Mouse (Mus musculus) left cerebral cortex, adult 2 months (tissue): ENCODE results near the gene Esr1. TPM values are rescaled to one million over a fixed set of nuclear protein-coding genes. Genes with fewer than 3 reads are reported as not detected.
A peak's percentile ranks its signal among the peaks of the same experiment; 100 is the strongest.
"Not testable (repeated sequence)": the region's sequence is repeated elsewhere in the genome, so short reads cannot be mapped to it uniquely, and the experiment has no call there.

Source experiments
- DNase-seq, 2 experiments: peaks; one replicate each; pipeline ENCODE4 v3.0.0; 2021 to 2022; ENCODE audit warnings: low spot score in 2 of 2, mixed read lengths in 1 of 2; ENCODE audit errors: extremely low spot score in 1 of 2
- H3K27ac ChIP-seq: fragments of 200-600 bp; 2 replicates; pipeline ENCODE4 v1.8.1; 2022
- H3K4me3 ChIP-seq: fragments of 200-600 bp; 2 replicates; pipeline ENCODE4 v1.8.1; 2022
- CTCF ChIP-seq: fragments of 200-600 bp; IDR thresholded peaks from 2 replicates; pipeline ENCODE4 v1.8.1; 2022; ENCODE audit warnings: antibody characterized with exemption, mild to moderate bottlenecking, moderate library complexity
- intact Hi-C: fragments of 180-260 bp; cut with DNase I; formaldehyde crosslinking; loops from one replicate; pipeline ENCODE4 v1.15.1; 2025
- total RNA-seq, 2 experiments: library from RNA; stranded (reverse); gene quantifications; 2 replicates each; pipeline ENCODE4 v1.2.3; 2021

The Esr1 gene
- total RNA-seq, 2 experiments from 2014 or later = 2.3 to 3.8 TPM

GRCm38 (mm10) chr10:4724851-4725250, 113.5 kb downstream of the Esr1 start:
- intact Hi-C loops = no loop called here
- H3K27ac ChIP-seq = no peak overlapping the region
- no peak for DNase-seq
- peak; percentile 48 for TF ChIP-seq CTCF
- no peak overlapping the region for H3K4me3 ChIP-seq

GRCm38 (mm10) chr10:4726141-4726540, 114.7 kb downstream of the Esr1 start:
- TF ChIP-seq CTCF = no peak
- intact Hi-C loops = no loop called here
- no peak overlapping the region for H3K4me3 ChIP-seq
- DNase-seq = no peak
- no peak overlapping the region for H3K27ac ChIP-seq

- no peak for TF ChIP-seq CTCF
- H3K27ac ChIP-seq = no peak overlapping the region
- DNase-seq = no peak
- H3K4me3 ChIP-seq = no peak overlapping the region
- intact Hi-C loops = no loop called here
Measured at GRCm38 (mm10) chr10:4732328-4732727, 120.9 kb downstream of the Esr1 start.

- no peak for DNase-seq
- no peak for TF ChIP-seq CTCF
- intact Hi-C loops = no loop called here
- Histone ChIP-seq H3K4me3 (no peak overlapping the region), H3K27ac (no peak overlapping the region)
Measured at GRCm38 (mm10) chr10:4733987-4734386, 122.6 kb downstream of the Esr1 start.

- TF ChIP-seq CTCF = no peak
- Histone ChIP-seq H3K27ac (no peak overlapping the region), H3K4me3 (no peak overlapping the region)
- no peak for DNase-seq
- intact Hi-C loops = no loop called here
Measured at GRCm38 (mm10) chr10:4734942-4735341, 123.5 kb downstream of the Esr1 start.

GRCm38 (mm10) chr10:4738311-4738710, 126.9 kb downstream of the Esr1 start:
- Histone ChIP-seq H3K4me3 (no peak overlapping the region), H3K27ac (no peak overlapping the region)
- intact Hi-C loops = no loop called here
- no peak for DNase-seq
- no peak for TF ChIP-seq CTCF

GRCm38 (mm10) chr10:4751091-4751490, 139.7 kb downstream of the Esr1 start:
- intact Hi-C loops, H3K27ac ChIP-seq, H3K4me3 ChIP-seq, DNase-seq: not testable (repeated sequence)

- DNase-seq = no peak
Measured at GRCm38 (mm10) chr10:4752977-4753376, 141.6 kb downstream of the Esr1 start.

GRCm38 (mm10) chr10:4775541-4775940, 164.1 kb downstream of the Esr1 start:
- DNase-seq = no peak
- no peak overlapping the region for H3K27ac ChIP-seq
- intact Hi-C loops = no loop called here
- no peak overlapping the region for H3K4me3 ChIP-seq
- no peak for TF ChIP-seq CTCF

More at GRCm38 (mm10) chr10:4752977-4753376, 141.6 kb downstream of the Esr1 start:
- H3K27ac ChIP-seq = no peak overlapping the region
- no peak overlapping the region for H3K4me3 ChIP-seq
- intact Hi-C loops = no loop called here
- TF ChIP-seq CTCF = no peak

- no peak for TF ChIP-seq CTCF
- intact Hi-C loops = no loop called here
Measured at GRCm38 (mm10) chr10:4776007-4776713, 164.8 kb downstream of the Esr1 start.

GRCm38 (mm10) chr10:4776714-4777090, 165.3 kb downstream of the Esr1 start:
- no peak overlapping the region for H3K4me3 ChIP-seq
- no peak for TF ChIP-seq CTCF
- intact Hi-C loops = no loop called here
- DNase-seq = no peak
- no peak overlapping the region for H3K27ac ChIP-seq

More at GRCm38 (mm10) chr10:4776007-4776713, 164.8 kb downstream of the Esr1 start:
- no peak for DNase-seq
- H3K4me3 ChIP-seq = no peak overlapping the region
- no peak overlapping the region for H3K27ac ChIP-seq

- no peak for DNase-seq
- H3K4me3 ChIP-seq = no peak overlapping the region
- no peak overlapping the region for H3K27ac ChIP-seq
- no peak for TF ChIP-seq CTCF
- intact Hi-C loops = no loop called here
Measured at GRCm38 (mm10) chr10:4777996-4778395, 166.6 kb downstream of the Esr1 start.

- no peak overlapping the region for H3K27ac ChIP-seq
- no peak overlapping the region for H3K4me3 ChIP-seq
- DNase-seq = no peak
- TF ChIP-seq CTCF = no peak
- intact Hi-C loops = no loop called here
Measured at GRCm38 (mm10) chr10:4780926-4781325, 169.5 kb downstream of the Esr1 start.
